Mouse (Mus musculus) CH12.LX (cell line): ENCODE data around the gene Nid1.

ENCODE experiments used
- CTCF ChIP-seq, 2 experiments: IDR thresholded peaks in 1 of 2; conservative IDR thresholded peaks in 1 of 2; 2 replicates each; pipeline ENCODE4 v1.5.1; 2011 to 2012; ENCODE audit warnings: low read depth in 2 of 2, low read length in 2 of 2, improper control_type of control experiment in 1 of 2, inconsistent platforms in 1 of 2, mild to moderate bottlenecking in 1 of 2, moderate library complexity in 1 of 2
- HCFC1 ChIP-seq: IDR thresholded peaks from 2 replicates; pipeline ENCODE4 v1.6.1; 2012; ENCODE audit warnings: low read depth, mild to moderate bottlenecking, inconsistent platforms, low read length, improper control_type of control experiment
- POLR2A ChIP-seq: IDR thresholded peaks from 2 replicates; pipeline ENCODE4 v1.6.1; 2011; ENCODE audit warnings: low read depth, mild to moderate bottlenecking, improper control_type of control experiment, low read length
- SIN3A ChIP-seq: IDR thresholded peaks from 2 replicates; pipeline ENCODE4 v1.6.1; 2012; ENCODE audit warnings: low read length, improper control_type of control experiment, inconsistent platforms
- USF2 ChIP-seq: conservative IDR thresholded peaks from 2 replicates; pipeline ENCODE4 v1.6.1; 2011; ENCODE audit warnings: low read depth, low read length, improper control_type of control experiment

DNA sequence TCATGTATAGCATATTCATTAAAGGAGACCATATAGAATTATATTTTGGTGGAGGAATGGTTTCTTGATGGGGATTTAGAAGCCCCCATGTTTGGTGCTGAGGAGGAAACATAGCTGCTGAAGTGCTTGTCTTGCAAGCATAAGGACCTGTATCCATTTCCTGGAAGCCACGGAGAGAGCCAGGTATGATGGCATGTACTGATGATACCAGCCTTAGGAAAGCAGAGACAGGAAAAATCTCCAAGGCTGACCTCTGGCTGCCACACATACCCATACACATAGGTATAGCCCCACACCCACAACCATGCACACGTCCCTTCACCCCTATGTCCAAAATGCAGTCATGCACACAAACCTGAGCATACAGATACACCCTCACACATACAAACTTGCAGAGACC, 39.2 kb downstream of the Nid1 start:
- TF ChIP-seq CTCF (conservative IDR thresholded peaks at IDR 0.05 in 1 of 2, IDR thresholded peaks at IDR 0.05 in 1 of 2; ENCODE audit: low read depth in 2 of 2, low read length in 2 of 2) (no peak), SIN3A (no peak), HCFC1 (no peak), POLR2A (no peak), USF2 (no peak)
